31 mouse cellular contexts compared by ENCODE assay signal in the genomic region with DNA sequence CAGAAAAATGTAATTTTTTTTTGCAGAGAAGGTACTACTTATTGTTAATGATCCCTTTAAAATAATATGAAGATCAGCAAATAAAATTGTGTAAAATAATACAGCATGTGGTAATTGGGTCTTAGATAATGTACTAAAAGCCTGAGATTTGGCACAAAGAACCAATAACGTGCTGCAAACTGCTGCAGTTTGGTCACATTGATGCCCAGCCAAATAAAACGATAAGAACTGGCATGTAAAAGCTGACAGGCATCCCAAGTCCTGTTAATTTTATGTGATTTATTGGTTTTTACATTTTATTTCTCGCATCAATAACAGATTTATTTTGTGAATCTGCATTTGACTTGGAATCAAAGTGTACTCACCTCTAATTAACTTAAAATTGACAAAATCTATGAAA.
"Had no signal": no experiment of that assay in that cellular context is flagged by ENCODE, and none has a peak within 500 bp of the region (broad histone marks: within the 10 kb centered on the region; RNA-seq: fewer than 3 reads in every experiment).

No protein-coding gene starts in this region.

- H3K4me2 ChIP-seq: limb, embryonic 12.5 days; limb, embryonic 13.5 days; limb, embryonic 15.5 days; liver, embryonic 11.5 days; liver, embryonic 12.5 days; liver, embryonic 13.5 days; liver, embryonic 15.5 days; lung, embryonic 14.5 days; lung, embryonic 15.5 days; midbrain, embryonic 11.5 days; midbrain, embryonic 12.5 days; midbrain, embryonic 13.5 days; midbrain, embryonic 15.5 days had no signal

- H3K9me3 ChIP-seq: limb, embryonic 10.5 days; limb, embryonic 15.5 days; liver, embryonic 12.5 days; liver, embryonic 15.5 days; lung, embryonic 15.5 days; midbrain, embryonic 12.5 days; midbrain, embryonic 15.5 days had no signal

- H3K36me3 ChIP-seq: limb, embryonic 10.5 days; limb, embryonic 12.5 days; limb, embryonic 13.5 days; limb, embryonic 15.5 days; liver, embryonic 12.5 days; liver, embryonic 13.5 days; liver, embryonic 15.5 days; lung, embryonic 15.5 days; midbrain, embryonic 10.5 days; midbrain, embryonic 12.5 days; midbrain, embryonic 13.5 days; midbrain, embryonic 15.5 days had no signal

- H3K4me3 ChIP-seq: limb, embryonic 10.5 days; limb, embryonic 12.5 days; limb, embryonic 13.5 days; limb, embryonic 15.5 days; liver, embryonic 12.5 days; liver, embryonic 13.5 days; liver, embryonic 15.5 days; lung, embryonic 15.5 days; megakaryocyte, embryonic 14.5 days; midbrain, embryonic 10.5 days; midbrain, embryonic 12.5 days; midbrain, embryonic 13.5 days; midbrain, embryonic 15.5 days; myocyte had no signal

- DNase-seq: left cerebral cortex, postnatal 4 days; liver; liver, embryonic 13.5 days; liver, postnatal 0 days; lung, adult 18-20 months; lung, adult 2 months; lung, embryonic 14.5 days; lung, postnatal 10 days; lung, postnatal 14 days; lung, postnatal 36 days; lung, postnatal 4 days; midbrain, embryonic 14.5 days had no signal

- H3K27ac ChIP-seq: limb, embryonic 10.5 days; limb, embryonic 12.5 days; limb, embryonic 13.5 days; limb, embryonic 15.5 days; liver, embryonic 12.5 days; liver, embryonic 13.5 days; liver, embryonic 14.5 days; liver, embryonic 15.5 days; lung, embryonic 15.5 days; macrophage; midbrain, embryonic 10.5 days; midbrain, embryonic 12.5 days; midbrain, embryonic 13.5 days; midbrain, embryonic 15.5 days had no signal

- H3K4me1 ChIP-seq: limb, embryonic 10.5 days; limb, embryonic 12.5 days; limb, embryonic 13.5 days; limb, embryonic 15.5 days; liver, embryonic 12.5 days; liver, embryonic 13.5 days; liver, embryonic 15.5 days; lung, embryonic 15.5 days; megakaryocyte, embryonic 14.5 days; midbrain, embryonic 10.5 days; midbrain, embryonic 12.5 days; midbrain, embryonic 13.5 days had no signal

- H3K9ac ChIP-seq: limb, embryonic 12.5 days; limb, embryonic 13.5 days; limb, embryonic 15.5 days; liver, embryonic 12.5 days; liver, embryonic 13.5 days; liver, embryonic 14.5 days; liver, embryonic 15.5 days; liver, postnatal 0 days; lung, embryonic 14.5 days; lung, embryonic 15.5 days; midbrain, embryonic 12.5 days; midbrain, embryonic 13.5 days; midbrain, embryonic 15.5 days had no signal

- H3K27me3 ChIP-seq: limb, embryonic 12.5 days; limb, embryonic 13.5 days; limb, embryonic 15.5 days; liver, embryonic 12.5 days; liver, embryonic 13.5 days; liver, embryonic 15.5 days; lung, embryonic 15.5 days; megakaryocyte, embryonic 14.5 days; midbrain, embryonic 12.5 days; midbrain, embryonic 13.5 days; midbrain, embryonic 15.5 days had no signal

- ATAC-seq: liver, embryonic 12.5 days; liver, postnatal 0 days; lung, postnatal 0 days; midbrain, embryonic 13.5 days; midbrain, embryonic 15.5 days; midbrain, embryonic 16.5 days had no signal
